Mouse (Mus musculus) 3134 (cell line): ENCODE data around the gene Snupn.
"Not testable (repeated sequence)": the region's sequence is repeated elsewhere in the genome, so short reads cannot be mapped to it uniquely, and the experiment has no call there.

Experiments
- DNase-seq: peaks from one replicate; pipeline ENCODE4 v3.0.0-alpha.2; 2011; ENCODE audit warnings: low spot score; ENCODE audit not compliant: insufficient read length; ENCODE audit errors: extremely low read depth

The Snupn gene

DNA sequence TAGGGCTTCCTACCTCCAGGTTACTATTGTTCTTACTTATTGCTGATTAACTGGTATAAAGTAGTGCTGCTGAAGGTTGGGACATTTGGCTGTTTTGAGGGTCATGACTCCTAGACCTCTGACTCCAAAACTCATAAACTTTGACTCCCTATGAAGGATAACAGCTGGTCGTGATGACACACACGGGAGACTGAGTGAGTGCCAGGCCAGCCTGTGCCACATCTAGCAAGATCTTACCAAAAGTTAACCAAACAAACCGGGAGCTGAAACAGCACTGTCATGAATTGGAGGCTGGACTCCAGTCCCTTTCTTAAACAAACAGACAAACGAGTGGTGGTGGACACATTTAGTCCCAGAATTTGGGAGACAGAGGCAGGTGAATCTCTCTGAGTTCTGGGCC, 21.2 kb upstream of the Snupn start:
- DNase-seq, result no peak

DNA sequence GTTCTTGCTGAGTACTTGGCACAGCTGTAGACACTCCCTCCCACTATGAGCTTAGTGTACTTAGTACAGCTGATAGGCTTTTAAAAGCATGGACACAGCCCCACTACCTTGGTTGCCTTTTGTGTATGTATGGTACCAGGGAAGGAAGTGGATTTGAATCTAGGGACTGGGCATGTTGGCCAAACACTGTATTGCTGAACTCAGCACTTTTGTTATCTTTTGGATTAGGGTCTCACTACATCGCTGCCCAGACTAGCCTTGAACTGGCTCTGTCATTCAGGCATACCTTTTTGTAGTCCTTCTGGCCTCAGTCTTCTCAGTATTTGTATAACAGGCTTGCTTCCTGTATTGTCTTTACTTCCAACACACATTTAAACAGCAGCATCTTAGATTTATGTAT, 20.1 kb upstream of the Snupn start:
- no peak for DNase-seq

DNA sequence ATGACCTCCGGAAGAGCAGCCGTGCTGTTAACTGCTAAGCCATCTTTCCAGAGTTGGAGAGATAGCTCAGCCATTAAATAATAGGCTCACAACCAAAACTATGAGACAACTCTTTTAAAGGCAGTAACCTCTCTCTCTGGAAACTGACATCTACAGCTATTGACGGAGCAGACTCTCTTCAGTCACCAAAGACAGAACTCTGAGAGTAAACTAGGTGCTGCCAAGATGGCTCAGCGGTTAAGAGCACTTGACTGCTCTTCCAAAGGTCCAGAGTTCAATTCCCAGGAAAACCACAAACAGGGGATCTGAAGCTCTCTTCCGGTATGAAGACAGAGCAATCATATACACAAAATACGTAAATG, 13.8 kb upstream of the Snupn start:
- no peak for DNase-seq

DNA sequence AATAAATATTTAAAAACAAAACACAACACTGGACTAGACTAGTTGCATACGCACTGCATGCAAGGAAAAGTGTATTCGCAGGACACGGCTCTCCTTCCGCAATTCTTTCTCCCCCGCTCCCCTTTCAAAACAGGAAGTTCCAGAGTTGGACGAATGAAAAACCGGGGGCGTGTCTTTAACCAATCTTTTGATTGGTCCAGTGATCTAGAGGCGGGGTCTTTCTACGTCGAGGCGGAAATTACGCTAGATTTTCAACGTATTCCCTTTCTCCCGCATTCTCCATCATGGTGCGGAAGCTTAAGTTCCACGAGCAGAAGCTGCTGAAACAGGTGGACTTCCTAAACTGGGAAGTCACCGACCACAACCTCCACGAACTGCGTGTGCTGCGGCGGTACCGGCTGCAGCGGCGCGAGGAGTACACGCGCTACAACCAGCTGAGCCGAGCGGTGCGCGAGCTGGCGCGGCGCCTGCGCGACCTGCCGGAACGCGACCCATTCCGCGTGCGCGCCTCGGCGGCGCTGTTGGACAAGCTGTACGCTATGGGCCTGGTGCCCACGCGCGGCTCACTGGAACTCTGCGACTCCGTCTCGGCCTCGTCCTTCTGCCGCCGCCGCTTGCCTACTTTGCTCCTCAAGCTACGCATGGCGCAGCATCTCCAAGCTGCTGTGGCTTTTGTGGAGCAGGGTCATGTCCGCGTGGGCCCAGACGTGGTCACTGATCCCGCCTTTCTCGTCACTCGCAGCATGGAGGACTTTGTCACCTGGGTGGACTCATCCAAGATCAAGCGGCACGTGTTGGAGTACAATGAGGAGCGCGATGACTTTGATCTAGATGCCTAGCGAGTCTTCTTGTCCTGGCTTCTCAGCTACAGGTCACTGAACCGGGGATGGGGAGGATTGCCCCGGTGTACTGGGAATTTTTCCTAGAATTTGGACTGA, 13.2 kb upstream of the Snupn start, which contains the start of gene Imp3:
Gene Imp3 (plus strand): TSS at position 253 of the 938 bp plus-strand sequence.
- DNase-seq, result peak; percentile 93

GRCm38 (mm10) chr9:56938374-56938773, 12.3 kb upstream of the Snupn start:
- no peak for DNase-seq

GRCm38 (mm10) chr9:56947481-56947880, 3.2 kb upstream of the Snupn start:
- DNase-seq, result not testable (repeated sequence)

GRCm38 (mm10) chr9:56948699-56949098, 2.0 kb upstream of the Snupn start:
- DNase-seq, result not testable (repeated sequence)

DNA sequence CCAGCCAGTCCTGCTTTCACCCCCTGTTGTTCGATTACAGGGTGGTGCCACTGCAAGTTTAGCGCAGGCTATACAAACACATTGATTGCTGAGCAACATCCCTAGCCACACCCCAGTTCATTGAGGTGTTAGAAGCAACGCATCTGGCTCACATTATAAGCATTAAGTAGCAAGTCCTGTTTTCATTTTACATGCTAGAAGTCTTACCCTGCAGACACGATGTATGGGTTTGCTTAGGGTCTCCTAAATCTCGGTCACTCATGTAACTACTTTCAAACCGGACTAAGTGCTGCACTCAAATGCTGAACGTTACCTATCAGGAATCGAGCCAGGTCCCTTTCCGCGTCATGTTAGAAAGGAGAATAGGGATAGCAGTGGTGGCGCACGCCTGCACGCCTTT, 911 bp upstream of the Snupn start:
- no peak for DNase-seq

GRCm38 (mm10) chr9:56953562-56953961, 2.9 kb downstream of the Snupn start:
- no peak for DNase-seq

GRCm38 (mm10) chr9:56956966-56957675, 6.4 kb downstream of the Snupn start:
- DNase-seq, result no peak

GRCm38 (mm10) chr9:56958689-56959088, 8.0 kb downstream of the Snupn start:
- DNase-seq, result no peak

DNA sequence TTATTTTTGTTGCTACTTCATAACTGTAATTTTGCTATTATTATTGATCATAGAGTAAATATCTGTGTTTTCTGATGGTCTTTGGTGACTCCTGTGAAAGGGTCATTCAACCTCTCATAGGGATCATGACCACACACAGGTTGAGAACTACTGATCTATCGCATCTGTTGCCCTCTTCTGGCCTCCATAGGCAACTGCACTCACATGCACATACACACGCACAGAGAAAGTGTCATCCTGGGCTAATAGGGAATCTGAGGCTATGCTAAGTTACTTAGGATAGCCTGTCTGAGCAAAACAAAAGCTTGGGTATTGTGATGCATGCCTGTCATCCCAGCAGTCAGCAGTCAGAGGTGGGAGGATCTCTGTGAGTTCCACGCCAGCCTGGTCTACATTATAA, 10.9 kb downstream of the Snupn start:
- DNase-seq, result no peak

- DNase-seq, result no peak
These were observed 19.5 kb downstream of the Snupn start for GRCm38 (mm10) chr9:56970158-56970557.

- DNase-seq, result no peak
These were observed 23.4 kb downstream of the Snupn start for GRCm38 (mm10) chr9:56973960-56974524.

- no peak for DNase-seq
These were observed 24.5 kb downstream of the Snupn start for GRCm38 (mm10) chr9:56975199-56975598.

- no peak for DNase-seq
These were observed 29.5 kb downstream of the Snupn start for GRCm38 (mm10) chr9:56980186-56980585.

DNA sequence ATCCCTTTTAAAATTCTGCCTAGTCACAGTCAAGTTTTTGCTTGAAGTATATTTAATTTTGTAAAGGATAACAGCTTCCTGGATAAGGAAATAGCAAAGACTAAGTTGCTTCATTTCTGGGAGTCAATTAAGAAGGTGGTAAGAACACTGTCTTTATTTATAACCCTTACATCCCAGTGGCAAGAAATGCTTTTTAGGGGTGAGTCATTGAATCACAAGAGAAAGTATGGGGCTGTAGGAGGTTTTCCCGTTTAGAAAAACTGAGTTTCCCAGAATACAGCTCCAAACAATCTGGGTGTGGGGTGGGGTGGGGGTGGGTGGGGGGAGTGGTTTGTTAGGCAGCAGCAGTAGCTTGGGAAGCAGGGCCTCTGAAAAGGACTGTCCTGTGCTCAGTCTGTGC, 30.8 kb downstream of the Snupn start:
- no peak for DNase-seq

- peak; percentile 91 for DNase-seq
These were observed 43.9 kb downstream of the Snupn start, which contains the start of gene Ptpn9 for GRCm38 (mm10) chr9:56994286-56995197. TSS of gene Ptpn9 (plus strand) at chr9:56994923.

DNA sequence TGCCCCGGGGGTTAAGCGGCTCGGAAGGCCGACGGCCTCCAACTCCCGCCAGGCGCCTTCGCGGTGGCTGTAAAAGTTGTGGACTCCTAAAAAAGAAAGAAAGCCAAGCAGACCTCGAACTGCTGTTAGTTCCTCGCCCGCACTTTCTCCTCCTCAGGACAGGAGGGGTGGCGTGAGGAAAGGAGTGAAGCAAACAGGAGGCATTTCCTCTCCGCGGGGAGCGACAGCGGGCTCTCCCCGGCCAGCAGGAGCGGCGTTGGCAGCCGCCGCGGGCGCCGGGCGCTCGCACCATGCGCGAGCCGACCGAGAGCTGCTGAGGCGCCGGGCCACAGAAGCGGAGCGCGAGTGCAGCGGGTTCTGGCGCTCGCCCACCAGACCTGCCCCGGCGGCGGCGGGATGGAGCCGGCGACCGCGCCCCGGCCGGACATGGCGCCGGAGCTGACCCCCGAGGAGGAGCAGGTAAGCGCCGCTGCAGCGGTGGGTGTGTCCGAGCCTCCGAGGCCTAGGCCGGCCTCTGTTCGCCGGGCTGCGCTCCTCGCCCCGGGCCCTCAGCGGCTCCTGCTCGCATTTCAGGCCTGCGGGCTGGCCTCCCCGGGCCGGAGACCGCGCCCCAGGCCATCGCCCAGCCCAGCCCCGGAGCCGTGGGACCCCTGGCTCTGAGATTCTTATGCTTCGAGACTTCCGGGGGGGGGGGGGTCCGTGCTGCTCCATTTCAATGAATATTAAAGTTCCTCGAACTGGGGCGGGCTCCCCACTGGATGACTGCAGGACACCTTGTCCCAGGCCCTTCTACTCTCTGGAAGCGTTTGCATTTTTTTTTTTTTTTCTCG, 44.7 kb downstream of the Snupn start:
- DNase-seq, result peak; percentile 75

GRCm38 (mm10) chr9:56996028-56996346, 45.3 kb downstream of the Snupn start:
- DNase-seq, result no peak
